In genomic region chr1:43163467-43164418, GRCm38 (mm10) we compare ENCODE assay signal across 7 mouse cellular contexts. TPM values are rescaled to one million over a fixed set of nuclear protein-coding genes. Genes with fewer than 3 reads are reported as not detected.
A peak's percentile ranks its signal among the peaks of the same experiment; 100 is the strongest.
DNase-seq lines count a peak whose midpoint lies in the region; ATAC-seq and TF ChIP-seq lines count a peak whose summit lies in the region.

No protein-coding gene starts in this region.

- intact Hi-C loops in heart, adult 2 months (cut with DNase I), result no loop called here

- TF ChIP-seq EP300 in heart, adult 2 months (IDR thresholded peaks at IDR 0.05; ENCODE audit: insufficient read depth, low read depth, low read length), result peak; percentile 86

- no peak for TF ChIP-seq CTCF in heart, adult 2 months (IDR thresholded peaks at IDR 0.05)
- TF ChIP-seq CTCF in kidney, adult 2 months (conservative IDR thresholded peaks at IDR 0.05; ENCODE audit: insufficient read depth, insufficient read length, low read depth, low read length), result no peak

- H3K36me3 ChIP-seq in heart, adult 2 months (ENCODE audit: control insufficient read depth, insufficient read depth, low read length), result peaks cover 33% of the 10 kb centered on the region
- no peaks in the 10 kb centered on the region for H3K36me3 ChIP-seq in kidney, adult 2 months (ENCODE audit: control insufficient read depth, insufficient read depth, low read length)
- no peaks in the 10 kb centered on the region for H3K36me3 ChIP-seq in limb, embryonic 13.5 days
- no peaks in the 10 kb centered on the region for H3K36me3 ChIP-seq in midbrain, embryonic 14.5 days (ENCODE audit: control insufficient read depth, insufficient read depth, low read length)

- H3K4me2 ChIP-seq in limb, embryonic 13.5 days (replicated peaks), result peak overlapping the region; percentile 94
- peak overlapping the region; percentile 84 for H3K4me2 ChIP-seq in midbrain, embryonic 14.5 days (ENCODE audit: low read length)

- H3K27ac ChIP-seq in heart, adult 2 months, result peak overlapping the region; percentile 76
- H3K27ac ChIP-seq in kidney, adult 2 months (ENCODE audit: insufficient read depth, low read depth, low read length), result peak overlapping the region; percentile 64
- no peak overlapping the region for H3K27ac ChIP-seq in limb, embryonic 13.5 days
- H3K27ac ChIP-seq in midbrain, embryonic 14.5 days (replicated peaks; ENCODE audit: low read depth, low read length), result peak overlapping the region; percentile 46

- ATAC-seq in limb, embryonic 13.5 days (ENCODE audit: low FRiP score, low read depth), result peak; percentile 89
- ATAC-seq in midbrain, embryonic 14.5 days (ENCODE audit: low FRiP score, low TSS enrichment), result peak; percentile 89

- peak; percentile 79 for DNase-seq in adrenal gland, postnatal 10 days
- DNase-seq in embryo, embryonic 9.5 days (ENCODE audit: extremely low spot score), result peak; percentile 79
- peak; percentile 73 to 80 for DNase-seq in heart, adult 2 months
- peak; percentile 78 for DNase-seq in kidney, adult 2 months
- DNase-seq in midbrain, embryonic 14.5 days, result peak; percentile 88
- DNase-seq in spleen, postnatal 36 days (ENCODE audit: low spot score in 2 of 2), result peak; percentile 28 to 39

- H3K9me3 ChIP-seq in limb, embryonic 13.5 days, result peaks cover 5% of the 10 kb centered on the region; the same call in 1 of the 2 replicates
- H3K9me3 ChIP-seq in midbrain, embryonic 14.5 days (ENCODE audit: control insufficient read depth, low read length), result no peaks in the 10 kb centered on the region

- 3% methylated on average over 61 of the region's 61 CpGs for WGBS in heart, adult 2 months
- WGBS in kidney, adult 2 months, result 3% methylated on average over 61 of the region's 61 CpGs
- 5% methylated on average over 61 of the region's 61 CpGs for WGBS in limb, embryonic 13.5 days
- WGBS in midbrain, embryonic 14.5 days, result 4% methylated on average over 61 of the region's 61 CpGs

- no peaks in the 10 kb centered on the region for H3K27me3 ChIP-seq in heart, adult 2 months (ENCODE audit: control insufficient read depth, insufficient read depth, low read length)
- H3K27me3 ChIP-seq in kidney, adult 2 months (replicated peaks; ENCODE audit: control insufficient read depth, insufficient read depth, low read length), result no peaks in the 10 kb centered on the region
- 0 out of 2 replicates have a peak, but pooled peaks cover 6% of the 10 kb centered on the region for H3K27me3 ChIP-seq in limb, embryonic 13.5 days
- H3K27me3 ChIP-seq in midbrain, embryonic 14.5 days (ENCODE audit: control insufficient read depth, insufficient read depth, low read length), result no peaks in the 10 kb centered on the region

- H3K4me1 ChIP-seq in heart, adult 2 months (ENCODE audit: control insufficient read depth, insufficient read depth, low read length), result peaks cover 10% of the 10 kb centered on the region
- no peaks in the 10 kb centered on the region for H3K4me1 ChIP-seq in kidney, adult 2 months (ENCODE audit: control insufficient read depth, insufficient read depth, low read length)
- H3K4me1 ChIP-seq in limb, embryonic 13.5 days, result peaks cover 18% of the 10 kb centered on the region
- H3K4me1 ChIP-seq in midbrain, embryonic 14.5 days (ENCODE audit: control insufficient read depth, insufficient read depth, low read length), result peaks cover 11% of the 10 kb centered on the region; the same call in 1 of the 2 replicates

- H3K9ac ChIP-seq in heart, adult 2 months (ENCODE audit: low read depth, low read length), result peak overlapping the region; percentile 69
- H3K9ac ChIP-seq in limb, embryonic 13.5 days, result peak overlapping the region; percentile 84
- H3K9ac ChIP-seq in midbrain, embryonic 14.5 days (replicated peaks; ENCODE audit: low read length), result peak overlapping the region; percentile 86

- peak; percentile 46 for TF ChIP-seq POLR2A in heart, adult 2 months (IDR thresholded peaks at IDR 0.05; ENCODE audit: insufficient read depth, low read depth, low read length)
- TF ChIP-seq POLR2A in kidney, adult 2 months (IDR thresholded peaks at IDR 0.05; ENCODE audit: low read depth, low read length), result no peak

- H3K79me2 ChIP-seq in heart, adult 2 months (replicated peaks; ENCODE audit: control insufficient read depth, insufficient read depth, low read length), result no peaks in the 10 kb centered on the region

- peak overlapping the region; percentile 63 for H3K4me3 ChIP-seq in heart, adult 2 months
- peak overlapping the region; percentile 65 for H3K4me3 ChIP-seq in kidney, adult 2 months (ENCODE audit: insufficient read depth, low read depth, low read length)
- H3K4me3 ChIP-seq in limb, embryonic 13.5 days, result peak overlapping the region; percentile 75
- H3K4me3 ChIP-seq in midbrain, embryonic 14.5 days (replicated peaks; ENCODE audit: low read depth, low read length), result peak overlapping the region; percentile 73

RNA-seq across cellular contexts. Expression of gene Fhl2, which starts 33.0 kb away (rescaled TPM):
- 10 to 100 TPM; 16.3 to 20.8 TPM for total RNA-seq in adrenal gland, postnatal 10 days (2021)
- total RNA-seq in heart, adult 2 months (2021), result 1,000 to 10,000 TPM; 1,721 to 1,764 TPM
- polyA plus RNA-seq in heart, adult 2 months (2012; rRNA removed), result 1,853 and 3,161 TPM in 2 replicates
- polyA plus RNA-seq in kidney, adult 2 months (2012; rRNA removed), result 45.3 and 48.1 TPM in 2 replicates
- 18.3 and 19.1 TPM in 2 replicates for polyA plus RNA-seq in limb, embryonic 13.5 days (2015; fragmentation: Nextera tagmentation; extraction: Ambion mirVana)
- polyA plus RNA-seq in midbrain, embryonic 14.5 days (2014; fragmentation: Nextera tagmentation; extraction: Ambion mirVana), result 17.4 and 18.5 TPM in 2 replicates

Comparison
In these comparisons a context has a peak if more than half of its experiments do, and no peak if none do; other contexts are left out.
1. DNase-seq: peak in every context shown above with its lines; median percentile 88 in midbrain, embryonic 14.5 days; 79 in adrenal gland, postnatal 10 days; 79 in embryo, embryonic 9.5 days; 78 in kidney, adult 2 months; 76 in heart, adult 2 months; 34 in spleen, postnatal 36 days.
2. RNA of gene Fhl2, which starts 33.0 kb away (polyA plus RNA-seq): 1,853 to 3,161 TPM in heart, adult 2 months; 45.3 to 48.1 TPM in kidney, adult 2 months, 18.3 to 19.1 TPM in limb, embryonic 13.5 days and 17.4 to 18.5 TPM in midbrain, embryonic 14.5 days; every median in the first group is over 10 times any median in the second.
3. Peak in every context shown above with its lines, with median percentiles within 50 percentile points of each other: H3K4me3 ChIP-seq and H3K9ac ChIP-seq.